Mouse (Mus musculus): Measurements from ENCODE around the gene Hoxd10.

DNA sequence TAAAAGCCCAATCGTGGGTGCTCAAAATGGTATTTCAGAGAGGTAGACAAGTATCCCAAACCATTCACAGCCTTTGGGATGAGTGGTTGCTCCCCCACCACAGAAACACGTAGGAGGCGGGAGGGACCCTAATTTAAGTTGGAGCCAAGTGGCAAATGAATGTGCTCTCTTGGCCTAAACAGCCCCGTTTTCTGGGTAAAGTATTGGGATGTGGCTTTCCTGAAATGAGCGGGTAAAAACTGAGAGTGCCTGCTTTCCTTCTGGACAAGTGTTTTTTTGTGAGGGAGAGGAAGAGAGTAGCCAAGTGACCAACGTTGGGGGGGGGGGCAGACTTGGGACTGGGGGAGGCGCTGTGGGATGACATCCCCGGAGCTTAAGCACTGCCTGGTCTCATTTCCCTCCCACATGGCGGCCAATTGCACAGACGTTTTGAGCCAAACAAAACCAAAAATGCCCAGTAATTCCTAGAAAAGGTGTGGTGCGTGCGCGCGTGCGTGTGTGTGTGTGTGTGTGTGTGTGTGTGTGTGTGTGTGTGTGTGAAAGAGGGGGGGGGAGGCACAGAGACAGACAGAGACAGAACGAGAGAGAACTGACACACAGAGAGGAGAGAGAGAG lies 19.3 kb downstream of the Hoxd10 start:
- TF ChIP-seq CTCF (IDR thresholded peaks at IDR 0.05; ENCODE audit: insufficient read depth, low read depth, low read length) = no peak
- TF ChIP-seq POLR2A (IDR thresholded peaks at IDR 0.05; ENCODE audit: insufficient read depth, low read depth, low read length) = no peak
